Mouse (Mus musculus) erythroblast, embryonic 14.5 days (primary cell): ENCODE data around the gene Kif2a. TPM values are rescaled to one million over a fixed set of nuclear protein-coding genes. Genes with fewer than 3 reads are reported as not detected.
A peak's percentile ranks its signal among the peaks of the same experiment; 100 is the strongest.
"Not testable (repeated sequence)": the region's sequence is repeated elsewhere in the genome, so short reads cannot be mapped to it uniquely, and the experiment has no call there.

ENCODE experiments used
- H3K27me3 ChIP-seq: 2 replicates; pipeline ENCODE4 v1.6.1; 2012; ENCODE audit warnings: inconsistent platforms; ENCODE audit not compliant: control insufficient read depth
- H3K36me3 ChIP-seq: 2 replicates; pipeline ENCODE4 v1.6.1; 2012; ENCODE audit warnings: mild to moderate bottlenecking, inconsistent platforms; ENCODE audit not compliant: control insufficient read depth
- H3K4me1 ChIP-seq: 2 replicates; pipeline ENCODE4 v1.6.1; 2012; ENCODE audit warnings: inconsistent platforms; ENCODE audit not compliant: control insufficient read depth
- H3K4me3 ChIP-seq: replicated peaks from 2 replicates; pipeline ENCODE3; 2012; ENCODE audit warnings: moderate library complexity, mild to moderate bottlenecking, inconsistent platforms
- H3K9me3 ChIP-seq: 2 replicates; pipeline ENCODE4 v1.6.1; 2012; ENCODE audit warnings: low read length, inconsistent platforms, mixed read lengths; ENCODE audit not compliant: control insufficient read depth
- GATA1 ChIP-seq: IDR thresholded peaks from 2 replicates; pipeline ENCODE4 v1.6.1; 2012; ENCODE audit warnings: low read length, inconsistent platforms, mixed read lengths
- TAL1 ChIP-seq: IDR thresholded peaks from 3 replicates; pipeline ENCODE4 v1.6.1; 2012; ENCODE audit warnings: low read length, inconsistent platforms, mixed read lengths
- polyA plus RNA-seq: library from polyadenylated mRNA; stranded (reverse); fragments of >175 nt; gene quantifications from 2 replicates; pipeline ENCODE4 v1.2.3, GENCODE M21; 2012

The Kif2a gene
- polyA plus RNA-seq, 1 experiment = 6.6 TPM

- no peak for TF ChIP-seq TAL1
- Histone ChIP-seq H3K9me3 (peaks cover 5% of the 10 kb centered on the region), H3K4me3 (no peak overlapping the region), H3K36me3 (no peaks in the 10 kb centered on the region), H3K27me3 (peaks cover 5% of the 10 kb centered on the region; the same call in 1 of the 2 replicates), H3K4me1 (peaks cover 16% of the 10 kb centered on the region)
Measured at GRCm38 (mm10) chr13:106942721-106943120, 79.2 kb downstream of the Kif2a start.

GRCm38 (mm10) chr13:106941211-106941976 is 80.5 kb downstream of the Kif2a start:
- peaks cover 15% of the 10 kb centered on the region for H3K4me1 ChIP-seq
- peaks cover 5% of the 10 kb centered on the region; the same call in 1 of the 2 replicates for H3K27me3 ChIP-seq
- no peak overlapping the region for H3K4me3 ChIP-seq
- H3K9me3 ChIP-seq = peaks cover 5% of the 10 kb centered on the region
- H3K36me3 ChIP-seq = no peaks in the 10 kb centered on the region
- TF ChIP-seq TAL1 (no peak), GATA1 (no peak)

GRCm38 (mm10) chr13:106937138-106937472 is 84.8 kb downstream of the Kif2a start:
- TF ChIP-seq GATA1 (no peak), TAL1 (no peak)

GRCm38 (mm10) chr13:106936256-106937137 is 85.4 kb downstream of the Kif2a start, which contains the start of gene Ipo11:
Gene Ipo11, minus strand, starts transcription at chr13:106936958.
- no peak for TF ChIP-seq TAL1
- no peak for TF ChIP-seq GATA1
- Histone ChIP-seq H3K9me3 (peaks cover 3% of the 10 kb centered on the region), H3K36me3 (peaks cover 6% of the 10 kb centered on the region), H3K4me1 (peaks cover 38% of the 10 kb centered on the region), H3K4me3 (peak within 1 kb of the TSS; percentile 100), H3K27me3 (no peaks in the 10 kb centered on the region)

More at GRCm38 (mm10) chr13:106937138-106937472, 84.8 kb downstream of the Kif2a start:
- Histone ChIP-seq H3K27me3 (no peaks in the 10 kb centered on the region), H3K4me1 (peaks cover 37% of the 10 kb centered on the region), H3K4me3 (peak overlapping the region; percentile 100), H3K9me3 (peaks cover 5% of the 10 kb centered on the region), H3K36me3 (peaks cover 6% of the 10 kb centered on the region)

GRCm38 (mm10) chr13:106935871-106936255 is 86.1 kb downstream of the Kif2a start:
- TF ChIP-seq GATA1 (no peak), TAL1 (no peak; the same call in 2 of the 3 replicates)
- Histone ChIP-seq H3K27me3 (no peaks in the 10 kb centered on the region), H3K9me3 (no peaks in the 10 kb centered on the region), H3K36me3 (peaks cover 6% of the 10 kb centered on the region), H3K4me3 (peak overlapping the region; percentile 100), H3K4me1 (peaks cover 42% of the 10 kb centered on the region)

- H3K9me3 ChIP-seq = peaks cover 3% of the 10 kb centered on the region; the same call in 1 of the 2 replicates
- H3K4me1 ChIP-seq = peaks cover 23% of the 10 kb centered on the region
- no peaks in the 10 kb centered on the region for H3K27me3 ChIP-seq
- H3K4me3 ChIP-seq = no peak overlapping the region
- TF ChIP-seq TAL1 = no peak
- no peak for TF ChIP-seq GATA1
- peaks cover 23% of the 10 kb centered on the region for H3K36me3 ChIP-seq
Measured at GRCm38 (mm10) chr13:106929201-106929600, 92.7 kb downstream of the Kif2a start.

- H3K9me3 ChIP-seq = peaks cover 3% of the 10 kb centered on the region; the same call in 1 of the 2 replicates
- H3K4me1 ChIP-seq = peaks cover 18% of the 10 kb centered on the region
- no peak overlapping the region for H3K4me3 ChIP-seq
- no peaks in the 10 kb centered on the region for H3K27me3 ChIP-seq
- TF ChIP-seq GATA1 (no peak), TAL1 (no peak)
- H3K36me3 ChIP-seq = peaks cover 30% of the 10 kb centered on the region
Measured at GRCm38 (mm10) chr13:106928296-106928695, 93.6 kb downstream of the Kif2a start.

GRCm38 (mm10) chr13:106925921-106926320 is 96.0 kb downstream of the Kif2a start:
- H3K27me3 ChIP-seq, H3K9me3 ChIP-seq, H3K4me1 ChIP-seq, H3K4me3 ChIP-seq: not testable (repeated sequence)
- H3K36me3 ChIP-seq = peaks cover 48% of the 10 kb centered on the region
